Mouse (Mus musculus) erythroblast, embryonic 14.5 days (primary cell): ENCODE results near the gene Nat8f6. TPM values are rescaled to one million over a fixed set of nuclear protein-coding genes. Genes with fewer than 3 reads are reported as not detected.
"Not testable (repeated sequence)": the region's sequence is repeated elsewhere in the genome, so short reads cannot be mapped to it uniquely, and the experiment has no call there.

Experiments
- H3K27me3 ChIP-seq: 2 replicates; pipeline ENCODE4 v1.6.1; 2012; ENCODE audit warnings: inconsistent platforms; ENCODE audit not compliant: control insufficient read depth
- H3K36me3 ChIP-seq: 2 replicates; pipeline ENCODE4 v1.6.1; 2012; ENCODE audit warnings: mild to moderate bottlenecking, inconsistent platforms; ENCODE audit not compliant: control insufficient read depth
- H3K4me1 ChIP-seq: 2 replicates; pipeline ENCODE4 v1.6.1; 2012; ENCODE audit warnings: inconsistent platforms; ENCODE audit not compliant: control insufficient read depth
- H3K4me3 ChIP-seq: replicated peaks from 2 replicates; pipeline ENCODE3; 2012; ENCODE audit warnings: moderate library complexity, mild to moderate bottlenecking, inconsistent platforms
- H3K9me3 ChIP-seq: 2 replicates; pipeline ENCODE4 v1.6.1; 2012; ENCODE audit warnings: low read length, inconsistent platforms, mixed read lengths; ENCODE audit not compliant: control insufficient read depth
- GATA1 ChIP-seq: IDR thresholded peaks from 2 replicates; pipeline ENCODE4 v1.6.1; 2012; ENCODE audit warnings: low read length, inconsistent platforms, mixed read lengths
- TAL1 ChIP-seq: IDR thresholded peaks from 3 replicates; pipeline ENCODE4 v1.6.1; 2012; ENCODE audit warnings: low read length, inconsistent platforms, mixed read lengths
- polyA plus RNA-seq: library from polyadenylated mRNA; stranded (reverse); fragments of >175 nt; gene quantifications from 2 replicates; pipeline ENCODE4 v1.2.3, GENCODE M21; 2012

The Nat8f6 gene
- not detected in 2 replicates for polyA plus RNA-seq

DNA sequence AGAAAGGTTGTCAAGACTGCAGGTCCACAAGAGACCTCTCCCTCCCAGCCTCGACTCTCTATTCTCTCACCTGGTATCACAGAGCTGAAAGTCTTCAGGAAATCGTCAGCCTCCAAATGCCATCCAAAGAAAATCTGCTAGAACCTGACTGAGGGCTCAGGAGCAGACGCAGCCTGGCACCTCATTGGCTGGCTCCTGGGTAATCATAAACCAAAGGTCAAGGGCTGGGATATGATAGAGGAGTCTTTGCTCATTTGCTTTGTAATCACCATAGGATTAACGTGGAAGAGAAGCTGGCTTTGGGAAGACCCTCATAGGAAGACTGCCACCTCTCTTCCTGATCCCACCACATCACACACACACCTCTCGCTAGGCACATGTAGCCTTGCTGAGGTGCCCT lies at the start of gene Nat8f6, which contains the start of gene Nat8f5:
Gene Nat8f6 (minus strand): TSS at position 118 of the 400 bp plus-strand sequence.
Gene Nat8f5 (minus strand): TSS at position 136 of the 400 bp plus-strand sequence.
- no peaks in the 10 kb centered on the region for H3K36me3 ChIP-seq
- H3K9me3 ChIP-seq = no peaks in the 10 kb centered on the region
- H3K4me3 ChIP-seq = no peak within 1 kb of the TSS
- no peaks in the 10 kb centered on the region for H3K27me3 ChIP-seq
- H3K4me1 ChIP-seq = no peaks in the 10 kb centered on the region
- TF ChIP-seq GATA1 (no peak), TAL1 (no peak)

DNA sequence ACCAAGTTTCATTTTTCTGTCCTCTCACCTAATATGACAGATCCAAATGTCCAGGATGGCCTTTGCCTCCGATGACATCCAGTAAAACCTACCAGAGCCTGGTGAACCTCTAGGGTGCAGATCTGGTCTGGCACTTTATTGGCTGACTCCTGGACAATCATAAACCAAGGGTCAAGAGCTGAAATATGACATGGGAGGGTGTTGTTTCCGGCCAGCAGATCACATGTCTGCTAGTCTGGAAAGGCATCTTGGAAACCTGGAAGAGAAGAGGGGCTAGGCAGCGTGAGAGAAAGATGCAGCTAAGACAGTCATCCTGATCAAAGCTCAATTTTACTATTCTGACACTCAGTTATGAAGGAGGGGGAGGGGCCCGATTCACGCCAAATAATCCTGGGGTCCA lies 48.3 kb upstream of the Nat8f6 start, which contains the start of gene Nat8f2:
Gene Nat8f2 (minus strand): TSS at position 153 of the 400 bp plus-strand sequence.
- not testable (repeated sequence) for H3K9me3 ChIP-seq, H3K36me3 ChIP-seq, H3K27me3 ChIP-seq, H3K4me3 ChIP-seq, H3K4me1 ChIP-seq

DNA sequence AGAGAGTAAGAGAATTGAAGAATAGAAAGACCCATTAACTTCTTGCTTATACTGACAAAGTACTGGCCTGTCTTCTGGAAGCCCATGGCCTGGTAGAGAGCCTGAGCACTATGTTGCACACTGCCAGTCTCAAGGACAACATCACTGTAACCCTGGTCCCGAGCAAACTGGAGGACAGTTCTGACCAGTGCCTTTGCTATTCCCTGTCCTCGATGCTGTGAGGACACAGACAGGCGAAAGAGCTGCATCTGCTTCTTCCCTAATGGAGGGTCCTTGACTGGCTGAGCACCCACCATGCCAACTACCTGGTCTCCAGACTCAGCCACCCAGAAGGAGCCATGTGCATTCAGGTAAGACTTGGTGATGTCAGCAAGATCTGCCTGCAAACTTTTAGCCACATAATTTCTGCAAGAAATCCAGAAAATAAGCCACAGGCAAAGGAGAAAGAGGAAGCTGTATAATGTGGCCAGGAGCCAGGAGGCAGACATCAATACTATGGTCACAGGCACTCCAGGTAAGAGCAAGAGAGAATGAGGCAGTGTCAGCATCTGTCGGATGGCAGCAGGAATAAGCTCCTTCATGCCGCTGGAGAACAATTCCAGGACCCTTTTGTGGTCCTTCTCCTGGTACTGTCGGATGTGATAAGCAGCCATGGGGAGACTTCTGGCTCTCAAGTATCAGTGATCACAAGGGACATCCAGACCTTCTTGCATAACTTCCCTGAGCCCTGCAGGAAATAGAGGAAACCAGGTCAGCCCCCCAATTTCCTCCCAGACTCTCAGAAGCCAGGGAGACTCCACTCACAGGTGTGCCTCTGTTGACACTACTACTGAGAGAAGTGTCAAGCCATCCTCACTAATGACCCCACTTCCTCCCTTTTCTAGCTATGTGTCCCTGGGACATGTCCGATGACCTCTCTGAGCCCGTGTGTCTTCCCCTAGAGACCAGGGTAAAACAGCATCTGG lies 47.3 kb upstream of the Nat8f6 start:
- no peaks in the 10 kb centered on the region for H3K9me3 ChIP-seq
- H3K4me1 ChIP-seq = no peaks in the 10 kb centered on the region
- no peaks in the 10 kb centered on the region for H3K27me3 ChIP-seq
- no peak overlapping the region for H3K4me3 ChIP-seq
- no peaks in the 10 kb centered on the region for H3K36me3 ChIP-seq
- TF ChIP-seq TAL1 (no peak), GATA1 (no peak)

DNA sequence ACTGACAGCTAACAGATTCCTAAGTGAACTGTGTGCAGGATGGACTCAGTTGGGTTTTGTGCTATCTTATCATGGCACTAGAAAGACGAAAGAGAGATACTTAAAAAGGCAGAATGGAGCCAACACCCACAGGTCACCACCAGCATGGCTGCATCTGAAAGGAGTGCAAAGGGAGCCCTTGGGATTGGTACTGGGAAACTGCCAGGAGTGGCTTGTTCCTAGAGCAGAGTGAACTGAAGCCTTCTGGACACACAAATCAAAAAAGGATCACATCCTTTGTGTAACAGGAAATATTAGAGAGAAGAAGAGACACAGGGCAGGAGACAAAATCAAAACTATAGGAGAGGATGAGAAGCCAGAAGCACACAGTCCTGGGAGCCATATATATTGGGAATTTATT lies 46.2 kb upstream of the Nat8f6 start:
- not testable (repeated sequence) for H3K36me3 ChIP-seq, H3K9me3 ChIP-seq, H3K4me3 ChIP-seq, H3K4me1 ChIP-seq, H3K27me3 ChIP-seq

DNA sequence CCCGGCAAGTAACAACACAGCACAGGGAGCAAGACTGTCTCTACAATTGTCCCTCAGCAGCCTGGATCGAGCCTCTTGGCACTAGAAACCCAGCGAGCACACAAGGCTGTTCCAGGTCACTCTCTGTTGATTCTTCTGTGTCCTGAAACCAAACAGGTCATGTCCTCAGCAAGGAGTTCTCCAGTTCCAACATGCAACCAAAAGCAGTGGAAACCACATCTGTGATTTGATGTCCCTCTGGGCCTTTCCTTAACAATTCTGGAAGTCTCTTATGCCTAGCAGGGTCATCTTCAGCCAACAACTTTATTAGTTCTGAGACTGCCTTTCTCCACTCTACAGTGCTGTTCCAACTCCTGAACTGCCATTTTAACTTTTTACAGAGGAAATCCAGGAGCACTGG lies 45.4 kb upstream of the Nat8f6 start:
- not testable (repeated sequence) for H3K27me3 ChIP-seq, H3K9me3 ChIP-seq, H3K36me3 ChIP-seq, H3K4me3 ChIP-seq, H3K4me1 ChIP-seq

DNA sequence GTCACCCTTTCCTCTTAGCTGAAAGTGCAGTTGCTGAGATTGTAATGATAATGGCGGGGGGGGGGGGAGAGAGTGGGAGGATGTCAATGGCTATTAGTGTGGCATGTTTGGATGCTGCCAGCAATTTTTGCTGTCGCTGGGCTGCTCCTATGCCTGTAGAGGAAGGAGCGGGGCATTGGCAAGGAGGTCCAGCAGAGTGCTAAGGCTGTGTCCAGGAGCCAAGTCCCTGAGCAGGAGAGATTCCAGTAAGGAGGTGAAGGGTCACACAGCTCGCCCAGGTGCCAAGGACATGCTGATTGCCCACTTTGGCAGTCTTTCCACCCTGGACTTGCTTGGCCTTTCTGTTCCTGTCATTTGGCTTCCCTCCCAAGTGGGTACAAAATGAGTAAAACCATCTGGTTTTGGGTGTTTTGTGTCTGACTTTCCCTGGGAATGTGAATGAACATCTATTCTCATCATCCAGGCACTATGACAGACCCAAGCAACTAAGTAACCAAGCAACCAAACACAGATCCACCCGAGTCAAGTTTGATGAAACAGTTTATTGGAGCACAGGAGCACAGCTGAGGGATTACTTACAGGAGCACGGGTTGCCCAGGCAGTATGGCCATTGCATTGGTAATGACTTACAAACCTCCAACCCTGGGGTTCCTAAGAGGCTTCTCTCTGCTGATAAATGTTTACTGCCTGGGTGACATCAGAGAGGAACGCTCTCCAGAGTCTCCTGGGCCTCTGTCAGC lies 44.3 kb upstream of the Nat8f6 start:
- H3K4me3 ChIP-seq, H3K9me3 ChIP-seq, H3K36me3 ChIP-seq, H3K4me1 ChIP-seq, H3K27me3 ChIP-seq: not testable (repeated sequence)

DNA sequence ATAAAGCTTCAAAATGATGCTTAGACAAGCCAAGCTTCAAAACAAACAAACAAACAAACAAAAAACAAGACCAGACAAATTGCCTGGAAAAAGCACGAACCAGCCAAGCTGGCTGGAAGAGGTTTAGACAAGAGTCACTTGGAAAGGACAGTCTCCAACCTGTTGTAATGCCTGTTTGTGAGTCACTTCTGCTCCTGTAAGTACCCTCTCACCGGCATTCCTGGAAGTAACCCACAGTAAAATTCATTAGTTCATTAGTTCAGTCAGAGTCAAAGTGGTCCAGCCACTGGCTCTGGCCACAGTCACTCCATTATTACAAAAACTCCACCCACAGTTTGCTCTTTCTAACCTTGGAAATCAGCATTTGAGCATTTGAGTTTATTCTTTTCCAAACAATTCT lies 43.1 kb upstream of the Nat8f6 start:
- TF ChIP-seq GATA1 (no peak), TAL1 (no peak)
- no peak overlapping the region for H3K4me3 ChIP-seq
- no peaks in the 10 kb centered on the region for H3K36me3 ChIP-seq
- H3K4me1 ChIP-seq = no peaks in the 10 kb centered on the region
- H3K27me3 ChIP-seq = no peaks in the 10 kb centered on the region
- no peaks in the 10 kb centered on the region for H3K9me3 ChIP-seq

DNA sequence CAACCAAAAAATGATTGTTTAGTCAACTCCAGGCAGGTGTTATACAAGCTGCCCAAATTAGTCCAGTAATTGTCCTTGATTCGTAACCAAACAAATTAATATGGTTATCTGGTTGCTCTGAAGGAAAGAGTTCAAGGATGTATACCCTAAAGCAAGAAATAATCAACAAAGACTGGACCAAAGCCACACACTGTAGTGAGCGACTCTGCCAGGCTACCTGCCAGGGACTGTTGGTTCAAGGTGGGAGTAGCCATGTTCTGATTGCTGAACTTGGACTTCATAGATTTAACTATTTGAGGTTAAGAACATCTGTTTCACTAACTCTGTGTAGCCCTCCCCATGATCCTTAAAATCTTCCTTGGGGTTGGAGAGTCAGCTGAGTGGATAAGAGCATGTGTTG lies 42.4 kb upstream of the Nat8f6 start:
- H3K4me3 ChIP-seq = no peak overlapping the region
- no peak for TF ChIP-seq TAL1
- TF ChIP-seq GATA1 = no peak
- H3K4me1 ChIP-seq = no peaks in the 10 kb centered on the region
- no peaks in the 10 kb centered on the region for H3K27me3 ChIP-seq
- H3K36me3 ChIP-seq = no peaks in the 10 kb centered on the region
- H3K9me3 ChIP-seq = no peaks in the 10 kb centered on the region

DNA sequence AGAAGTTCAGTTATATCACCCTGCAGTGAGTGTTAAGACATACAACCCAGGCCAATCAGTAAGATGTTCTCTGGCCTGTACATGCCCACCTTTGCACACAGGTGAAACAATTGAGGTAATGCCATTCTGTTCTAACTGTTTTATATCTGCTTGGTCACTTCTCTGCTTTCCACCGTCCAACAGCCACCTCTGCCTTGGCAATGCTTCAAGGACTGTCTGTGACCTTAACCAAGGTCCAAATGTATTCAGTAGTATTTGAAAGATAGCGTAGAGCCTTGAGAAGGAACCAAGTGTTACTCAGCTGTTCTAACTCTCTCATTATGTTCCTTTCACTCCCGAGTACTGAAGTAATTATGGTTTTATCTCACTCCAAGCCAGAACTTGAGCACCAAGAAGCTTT lies 41.8 kb upstream of the Nat8f6 start:
- Histone ChIP-seq H3K36me3 (no peaks in the 10 kb centered on the region), H3K27me3 (no peaks in the 10 kb centered on the region), H3K4me1 (no peaks in the 10 kb centered on the region), H3K4me3 (no peak overlapping the region), H3K9me3 (no peaks in the 10 kb centered on the region)
- TF ChIP-seq GATA1 (no peak), TAL1 (no peak)

DNA sequence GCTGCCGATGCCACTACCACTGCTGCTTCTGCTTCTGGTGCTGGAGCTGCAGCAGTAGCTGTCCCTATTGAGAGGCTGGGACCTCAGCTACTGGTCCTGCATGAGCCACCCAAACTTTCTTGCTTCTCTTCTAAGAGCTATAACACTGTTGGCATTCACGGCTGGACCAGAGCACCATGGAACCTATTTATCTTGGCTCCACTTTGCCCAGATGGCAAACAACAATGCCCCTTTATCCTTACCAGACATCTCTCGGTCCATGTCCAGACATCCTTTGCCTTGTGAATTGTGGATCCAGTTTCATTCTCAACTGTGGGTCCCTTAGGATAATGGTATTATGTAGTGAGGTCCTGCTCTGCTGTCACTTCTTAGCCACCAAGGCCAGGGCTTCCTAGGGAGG lies 40.5 kb upstream of the Nat8f6 start:
- Histone ChIP-seq H3K36me3 (no peaks in the 10 kb centered on the region), H3K9me3 (no peaks in the 10 kb centered on the region), H3K27me3 (no peaks in the 10 kb centered on the region), H3K4me3 (no peak overlapping the region), H3K4me1 (no peaks in the 10 kb centered on the region)
- TF ChIP-seq GATA1 (no peak), TAL1 (no peak)
